Mouse (Mus musculus) forebrain, embryonic 15.5 days (tissue): ENCODE measurements at regions not wholly inside any gene's neighbourhood (a gene's known extent, or its start where the extent isn't known, plus 50 kb on each side); places are given as distances from the start of the nearest gene placed in this dataset.

Experiments used
- ATAC-seq: fragments of 200-750 bp; cut with Nextera tagmentation; replicated peaks from 2 replicates; pipeline ENCODE4 v1.8.0; 2017; ENCODE audit warnings: mild to moderate bottlenecking, moderate TSS enrichment, moderate library complexity
- H3K27ac ChIP-seq: fragments of 300-500 bp; sonication (generic); replicated peaks from 2 replicates; pipeline ENCODE4 v1.5.1; 2015; ENCODE audit warnings: mild to moderate bottlenecking, inconsistent platforms
- H3K27me3 ChIP-seq: fragments of 300-500 bp; sonication (generic); 2 replicates; pipeline ENCODE4 v1.6.1; 2015; ENCODE audit warnings: inconsistent platforms
- H3K36me3 ChIP-seq: fragments of 300-500 bp; sonication (generic); 2 replicates; pipeline ENCODE4 v1.6.1; 2015; ENCODE audit warnings: mild to moderate bottlenecking, inconsistent platforms
- H3K4me1 ChIP-seq: fragments of 300-500 bp; sonication (generic); 2 replicates; pipeline ENCODE4 v1.6.1; 2015; ENCODE audit warnings: inconsistent platforms
- H3K4me2 ChIP-seq: fragments of 300-500 bp; sonication (generic); replicated peaks from 2 replicates; pipeline ENCODE4 v1.6.1; 2015; ENCODE audit warnings: mild to moderate bottlenecking, inconsistent platforms
- H3K4me3 ChIP-seq: fragments of 300-500 bp; sonication (generic); 2 replicates; pipeline ENCODE4 v1.5.1; 2015; ENCODE audit warnings: mild to moderate bottlenecking, inconsistent platforms
- H3K9ac ChIP-seq: fragments of 300-500 bp; sonication (generic); replicated peaks from 2 replicates; pipeline ENCODE4 v1.6.1; 2015; ENCODE audit warnings: mild to moderate bottlenecking, inconsistent platforms
- H3K9me3 ChIP-seq: fragments of 300-500 bp; sonication (generic); 2 replicates; pipeline ENCODE4 v1.6.1; 2016; ENCODE audit warnings: inconsistent platforms
- WGBS: fragments of 180-500 bp; shearing (Covaris S2); methylation state at CpG from one replicate; pipeline ENCODE4 v1.1.7; 2015; ENCODE audit warnings: mixed read lengths; 5-methylcytosine and 5-hydroxymethylcytosine counted together

DNA sequence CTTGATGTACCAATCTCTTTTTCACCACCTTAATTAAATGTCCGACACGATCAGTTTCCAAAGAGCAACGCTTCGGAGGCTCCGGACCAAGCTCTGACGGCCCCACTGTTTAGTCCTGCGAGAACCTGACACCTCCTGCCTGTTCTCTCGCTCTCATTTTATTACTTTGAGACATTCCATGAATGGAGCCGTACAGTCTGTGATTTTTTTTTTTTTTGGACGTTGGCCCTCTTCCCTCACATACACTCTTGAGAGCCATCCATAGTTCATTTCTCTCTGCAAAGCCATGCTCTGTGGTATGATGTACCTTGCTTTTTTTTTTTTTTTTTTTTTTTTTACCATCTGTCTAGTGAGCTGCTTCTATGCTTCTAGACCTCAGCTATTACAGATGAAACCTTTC lies 106.7 kb downstream of the Nxnl2 start:
- Histone ChIP-seq H3K4me2 (no peak overlapping the region), H3K9ac (no peak overlapping the region), H3K4me3 (no peak overlapping the region), H3K9me3 (no peaks in the 10 kb centered on the region), H3K27me3 (no peaks in the 10 kb centered on the region), H3K27ac (no peak overlapping the region), H3K36me3 (no peaks in the 10 kb centered on the region), H3K4me1 (0 out of 2 replicates have a peak, but pooled peaks cover 7% of the 10 kb centered on the region)
- ATAC-seq: no peak
- 82% methylated on average over 10 of the region's 10 CpGs for WGBS

DNA sequence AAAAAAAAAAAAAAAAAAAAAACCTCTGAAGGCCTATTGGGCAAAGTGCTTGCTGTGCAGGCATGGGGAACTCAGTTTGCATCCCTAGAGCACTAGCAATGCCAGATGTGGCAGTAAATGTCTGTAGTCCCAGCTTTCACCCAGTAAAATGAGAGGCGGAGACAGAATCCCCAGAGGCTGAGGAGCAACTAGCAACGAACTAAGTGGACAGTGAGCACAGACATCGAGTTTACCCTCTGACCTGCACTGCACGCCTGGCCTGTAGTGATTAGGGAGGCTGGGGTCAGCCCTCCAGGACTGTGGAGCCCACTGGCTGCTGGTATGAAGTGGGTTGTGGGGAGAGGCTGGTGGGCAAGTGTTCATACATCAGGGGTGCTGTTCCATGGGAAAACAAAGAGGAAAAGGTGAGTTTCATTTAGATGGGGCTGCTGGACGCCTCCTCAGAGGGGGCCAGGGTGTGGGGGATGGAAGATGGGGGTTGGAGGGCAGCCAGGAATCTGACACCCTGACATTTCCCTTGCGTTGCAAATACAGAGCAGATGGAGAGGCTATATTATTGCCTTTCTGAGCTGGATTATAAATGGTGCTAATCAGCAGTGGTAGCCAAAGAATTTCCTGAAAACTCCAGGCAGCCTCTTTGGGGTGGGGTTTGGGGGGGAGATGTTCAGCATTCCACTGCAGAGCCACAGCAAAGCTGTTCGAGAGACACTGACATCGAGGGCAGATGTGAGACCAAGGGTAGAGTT lies 109.0 kb downstream of the Nxnl2 start:
- no peaks in the 10 kb centered on the region for H3K36me3 ChIP-seq
- no peaks in the 10 kb centered on the region for H3K9me3 ChIP-seq
- no peak overlapping the region for H3K27ac ChIP-seq
- no peak overlapping the region for H3K9ac ChIP-seq
- H3K4me2 ChIP-seq: no peak overlapping the region
- H3K4me1 ChIP-seq: 0 out of 2 replicates have a peak, but pooled peaks cover 7% of the 10 kb centered on the region
- H3K27me3 ChIP-seq: no peaks in the 10 kb centered on the region
- WGBS: 49% methylated on average over 8 of the region's 8 CpGs
- ATAC-seq: no peak
- no peak overlapping the region for H3K4me3 ChIP-seq

DNA sequence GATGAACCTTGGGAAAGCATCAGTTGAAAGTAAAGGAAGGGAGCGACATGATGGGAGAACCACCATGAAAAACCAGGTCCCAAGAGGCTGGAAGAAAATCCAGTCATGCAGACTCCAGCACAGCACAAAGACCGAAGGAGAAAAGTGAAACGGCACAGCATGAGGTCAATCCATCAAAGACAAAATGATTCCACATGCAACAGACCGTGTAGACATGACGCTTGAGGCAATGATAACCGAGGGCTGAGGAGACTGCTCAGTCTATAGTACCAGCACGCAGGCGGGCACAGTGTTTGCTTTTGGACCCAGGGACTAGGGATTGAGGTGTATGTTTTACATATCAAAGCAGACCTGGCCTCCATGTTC lies 109.5 kb downstream of the Nxnl2 start:
- ATAC-seq: no peak
- Histone ChIP-seq H3K4me3 (no peak overlapping the region), H3K27me3 (no peaks in the 10 kb centered on the region), H3K4me2 (no peak overlapping the region), H3K4me1 (0 out of 2 replicates have a peak, but pooled peaks cover 7% of the 10 kb centered on the region), H3K36me3 (no peaks in the 10 kb centered on the region), H3K9ac (no peak overlapping the region), H3K27ac (no peak overlapping the region), H3K9me3 (no peaks in the 10 kb centered on the region)
- WGBS: 73% methylated on average over 8 of the region's 8 CpGs

GRCm38 (mm10) chr13:51284679-51285078 lies 113.9 kb downstream of the Nxnl2 start:
- no peak overlapping the region for H3K27ac ChIP-seq
- no peak overlapping the region for H3K9ac ChIP-seq
- H3K4me1 ChIP-seq: 0 out of 2 replicates have a peak, but pooled peaks cover 6% of the 10 kb centered on the region
- H3K4me3 ChIP-seq: no peak overlapping the region
- H3K27me3 ChIP-seq: no peaks in the 10 kb centered on the region
- no peak for ATAC-seq
- H3K36me3 ChIP-seq: no peaks in the 10 kb centered on the region
- no peaks in the 10 kb centered on the region for H3K9me3 ChIP-seq
- H3K4me2 ChIP-seq: no peak overlapping the region

- no peak overlapping the region for H3K9ac ChIP-seq
- 81% methylated on average over 4 of the region's 4 CpGs for WGBS
- H3K27me3 ChIP-seq: no peaks in the 10 kb centered on the region
- H3K36me3 ChIP-seq: no peaks in the 10 kb centered on the region
- H3K4me3 ChIP-seq: no peak overlapping the region
- no peak overlapping the region for H3K27ac ChIP-seq
- ATAC-seq: no peak
- H3K4me2 ChIP-seq: no peak overlapping the region
- no peaks in the 10 kb centered on the region for H3K4me1 ChIP-seq
- no peaks in the 10 kb centered on the region for H3K9me3 ChIP-seq
These were observed 118.6 kb downstream of the Nxnl2 start for GRCm38 (mm10) chr13:51289442-51289841.

DNA sequence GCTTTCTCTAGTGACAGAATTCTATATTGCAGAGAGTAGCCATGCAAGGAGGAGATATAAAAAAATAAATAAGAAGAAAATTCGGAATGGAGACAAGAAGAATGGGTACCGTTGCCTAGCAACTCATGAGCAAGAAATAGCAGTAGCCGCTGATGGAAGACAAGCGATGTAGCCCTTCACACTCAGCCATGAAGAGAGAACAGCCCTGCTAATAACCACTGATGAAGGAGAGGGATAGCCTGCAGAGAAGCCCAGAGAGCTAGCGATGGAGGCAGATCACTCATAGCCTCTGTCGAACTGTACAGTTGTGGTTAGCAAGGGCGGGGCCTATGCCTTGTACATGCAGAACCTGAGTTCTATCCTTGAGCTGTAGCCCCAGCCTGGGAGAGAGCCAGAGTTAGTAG lies 118.4 kb upstream of the S1pr3 start:
- H3K4me2 ChIP-seq: no peak overlapping the region
- no peak for ATAC-seq
- H3K4me1 ChIP-seq: no peaks in the 10 kb centered on the region
- H3K27ac ChIP-seq: no peak overlapping the region; the same call in 1 of the 2 replicates
- H3K9ac ChIP-seq: no peak overlapping the region
- H3K27me3 ChIP-seq: no peaks in the 10 kb centered on the region
- H3K4me3 ChIP-seq: no peak overlapping the region
- WGBS: 70% methylated on average over 7 of the region's 7 CpGs
- no peaks in the 10 kb centered on the region for H3K36me3 ChIP-seq
- H3K9me3 ChIP-seq: no peaks in the 10 kb centered on the region

DNA sequence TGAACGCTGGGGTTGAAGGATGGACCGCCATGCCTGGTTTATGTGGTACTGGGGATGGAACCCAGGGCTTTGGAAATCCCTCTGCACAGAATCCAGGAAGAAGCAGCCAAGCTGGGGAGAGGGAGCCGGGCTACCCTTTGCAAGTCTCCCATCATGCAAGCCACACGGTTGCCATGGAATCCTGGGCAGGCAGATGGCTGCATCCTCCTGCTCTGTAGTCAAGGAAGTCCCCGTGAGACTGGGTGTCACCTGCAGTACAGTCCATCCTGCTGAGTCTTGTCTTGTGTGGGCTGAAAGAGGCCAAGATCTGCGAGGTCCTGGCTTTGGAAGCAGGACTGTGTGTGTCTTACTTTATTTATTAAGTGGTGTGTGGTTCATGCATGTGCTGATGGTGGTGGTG lies 117.5 kb upstream of the S1pr3 start:
- no peak overlapping the region for H3K9ac ChIP-seq
- H3K4me2 ChIP-seq: no peak overlapping the region
- no peak overlapping the region for H3K27ac ChIP-seq
- H3K9me3 ChIP-seq: no peaks in the 10 kb centered on the region
- no peak overlapping the region for H3K4me3 ChIP-seq
- H3K27me3 ChIP-seq: no peaks in the 10 kb centered on the region
- no peaks in the 10 kb centered on the region for H3K4me1 ChIP-seq
- no peak for ATAC-seq
- no peaks in the 10 kb centered on the region for H3K36me3 ChIP-seq
- 68% methylated on average over 6 of the region's 6 CpGs for WGBS

DNA sequence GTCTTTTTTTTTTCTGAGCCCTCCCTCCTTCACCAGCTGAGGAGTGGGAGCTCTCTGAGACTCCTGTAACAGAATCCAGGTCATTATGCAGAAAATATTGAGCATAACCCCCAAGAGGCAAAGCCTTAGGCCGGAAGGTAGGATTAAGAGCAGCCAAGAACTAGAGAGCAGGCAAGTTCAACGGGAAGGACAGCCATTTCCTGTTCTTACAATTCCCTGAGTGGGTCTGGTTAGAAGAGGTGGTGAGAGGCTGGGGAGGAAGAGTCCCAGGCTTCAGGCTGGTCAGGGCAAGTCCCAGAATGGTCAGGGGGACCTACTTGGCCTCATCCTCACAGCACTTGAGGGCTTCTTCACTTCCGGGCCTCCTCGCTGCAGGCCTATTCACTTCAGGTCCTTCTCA lies 115.4 kb upstream of the S1pr3 start:
- no peak overlapping the region for H3K4me2 ChIP-seq
- H3K9ac ChIP-seq: no peak overlapping the region
- H3K36me3 ChIP-seq: no peaks in the 10 kb centered on the region
- H3K27me3 ChIP-seq: no peaks in the 10 kb centered on the region
- H3K9me3 ChIP-seq: no peaks in the 10 kb centered on the region
- no peak overlapping the region for H3K4me3 ChIP-seq
- 77% methylated on average over 4 of the region's 4 CpGs for WGBS
- ATAC-seq: no peak
- no peak overlapping the region for H3K27ac ChIP-seq
- no peaks in the 10 kb centered on the region for H3K4me1 ChIP-seq

- Histone ChIP-seq H3K9ac (no peak overlapping the region), H3K27me3 (no peaks in the 10 kb centered on the region), H3K4me3 (no peak overlapping the region), H3K9me3 (no peaks in the 10 kb centered on the region), H3K36me3 (no peaks in the 10 kb centered on the region), H3K27ac (no peak overlapping the region), H3K4me2 (no peak overlapping the region), H3K4me1 (no peaks in the 10 kb centered on the region)
- ATAC-seq: no peak
- 79% methylated on average over 3 of the region's 3 CpGs for WGBS
These were observed 112.6 kb upstream of the S1pr3 start for GRCm38 (mm10) chr13:51295872-51296271.

GRCm38 (mm10) chr13:51297231-51297880 lies 111.1 kb upstream of the S1pr3 start:
- ATAC-seq: no peak
- no peaks in the 10 kb centered on the region for H3K36me3 ChIP-seq
- no peaks in the 10 kb centered on the region for H3K9me3 ChIP-seq
- H3K9ac ChIP-seq: no peak overlapping the region
- H3K27ac ChIP-seq: no peak overlapping the region
- no peak overlapping the region for H3K4me2 ChIP-seq
- no peaks in the 10 kb centered on the region for H3K4me1 ChIP-seq
- 94% methylated on average over 13 of the region's 13 CpGs for WGBS
- H3K4me3 ChIP-seq: no peak overlapping the region
- no peaks in the 10 kb centered on the region for H3K27me3 ChIP-seq

GRCm38 (mm10) chr13:51299047-51299760 lies 109.2 kb upstream of the S1pr3 start:
- H3K27me3 ChIP-seq: no peaks in the 10 kb centered on the region
- H3K36me3 ChIP-seq: no peaks in the 10 kb centered on the region
- H3K27ac ChIP-seq: no peak overlapping the region
- no peak overlapping the region for H3K4me3 ChIP-seq
- no peaks in the 10 kb centered on the region for H3K4me1 ChIP-seq
- no peak overlapping the region for H3K9ac ChIP-seq
- no peak for ATAC-seq
- H3K4me2 ChIP-seq: no peak overlapping the region
- H3K9me3 ChIP-seq: no peaks in the 10 kb centered on the region
- WGBS: 90% methylated on average over 4 of the region's 4 CpGs

DNA sequence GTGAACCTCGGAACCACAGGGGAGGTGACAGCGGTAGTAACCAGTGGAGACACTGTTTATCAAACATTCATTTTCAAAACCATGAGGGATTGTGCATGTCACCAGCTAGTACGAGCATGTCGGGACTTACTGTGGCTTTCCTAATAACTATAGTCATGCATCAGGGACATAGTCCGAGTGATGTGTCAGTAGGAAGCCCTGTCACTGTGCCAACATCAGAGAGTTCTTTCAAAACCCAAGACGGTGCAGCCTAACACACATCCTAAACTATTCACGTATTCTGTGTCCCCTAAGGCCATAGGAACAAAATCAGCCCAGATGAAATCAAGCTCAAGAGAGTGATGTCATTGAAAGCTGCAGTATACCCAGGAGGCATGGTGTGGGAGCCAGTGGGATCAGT lies 107.0 kb upstream of the S1pr3 start:
- 80% methylated on average over 7 of the region's 7 CpGs for WGBS
- peaks cover 4% of the 10 kb centered on the region; the same call in 1 of the 2 replicates for H3K4me1 ChIP-seq
- H3K27me3 ChIP-seq: no peaks in the 10 kb centered on the region
- no peak overlapping the region for H3K4me2 ChIP-seq
- H3K36me3 ChIP-seq: no peaks in the 10 kb centered on the region
- no peak for ATAC-seq
- H3K9ac ChIP-seq: no peak overlapping the region
- H3K4me3 ChIP-seq: no peak overlapping the region
- H3K9me3 ChIP-seq: no peaks in the 10 kb centered on the region
- no peak overlapping the region for H3K27ac ChIP-seq
